Mouse (Mus musculus) cerebellum, postnatal 25 days (tissue): ENCODE measurements around the gene Thra.

ENCODE experiments used
- DNase-seq, 2 experiments: peaks; one replicate each; pipeline ENCODE4 v3.0.0; 2021; ENCODE audit warnings: mixed read lengths in 2 of 2

Thra gene

DNA sequence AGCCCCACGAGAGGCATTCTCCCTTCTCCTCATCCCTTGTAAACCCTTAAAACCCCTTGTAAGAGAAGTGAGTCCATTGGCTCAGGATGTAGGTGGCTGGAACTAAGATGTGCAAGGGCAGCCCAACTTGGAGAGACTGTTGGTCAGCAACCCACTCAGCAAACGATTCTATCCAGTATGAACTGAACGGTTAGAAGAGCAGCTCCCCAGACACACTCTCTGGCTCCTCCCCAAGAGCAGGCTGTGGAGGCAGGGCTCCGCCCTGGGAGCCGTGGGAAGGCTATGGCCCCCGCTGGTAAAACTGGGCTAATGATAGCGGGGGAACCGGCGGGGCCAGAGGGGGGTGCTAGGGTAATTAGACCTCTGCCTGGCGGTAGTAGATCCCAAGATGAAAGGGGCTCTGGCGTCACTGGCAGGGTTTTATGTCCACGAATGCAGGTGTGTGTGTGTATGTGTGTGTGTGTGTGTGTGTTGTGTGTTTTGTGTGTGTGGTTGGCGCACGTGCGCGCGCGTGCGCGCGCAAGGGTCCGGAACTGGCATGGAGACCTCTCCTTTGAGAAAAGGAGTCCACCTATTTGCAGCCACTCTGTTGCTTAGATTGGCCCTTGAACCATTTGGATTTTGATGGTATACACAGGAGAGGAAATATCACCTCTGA is at the start of gene Thra:
TSS of gene Thra (plus strand) at position 246 of the 658 bp plus-strand sequence.
- DNase-seq = peak; percentile 75 to 78

DNA sequence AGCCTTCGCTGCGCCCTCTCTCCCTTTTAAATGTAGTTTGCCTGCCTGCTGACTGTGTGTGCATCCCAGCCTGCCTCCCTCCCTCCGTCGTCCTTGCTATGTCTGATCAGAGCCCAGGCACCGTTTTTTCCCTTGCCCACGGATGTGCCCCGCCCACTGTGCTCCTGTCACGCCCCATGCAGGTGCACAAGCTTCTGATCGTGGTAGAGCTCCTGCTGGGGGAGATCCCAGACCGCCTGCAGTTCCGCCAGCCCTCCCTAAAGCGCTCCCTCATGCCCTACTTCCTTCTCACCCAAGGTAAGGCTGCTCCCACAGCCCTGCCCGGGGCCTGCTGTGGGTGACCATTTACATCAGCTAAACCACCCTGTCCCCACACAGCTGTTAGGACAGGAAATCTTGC is 47.2 kb upstream of the Thra start:
- peak in 1 of 2 experiments; percentile 17 for DNase-seq

DNA sequence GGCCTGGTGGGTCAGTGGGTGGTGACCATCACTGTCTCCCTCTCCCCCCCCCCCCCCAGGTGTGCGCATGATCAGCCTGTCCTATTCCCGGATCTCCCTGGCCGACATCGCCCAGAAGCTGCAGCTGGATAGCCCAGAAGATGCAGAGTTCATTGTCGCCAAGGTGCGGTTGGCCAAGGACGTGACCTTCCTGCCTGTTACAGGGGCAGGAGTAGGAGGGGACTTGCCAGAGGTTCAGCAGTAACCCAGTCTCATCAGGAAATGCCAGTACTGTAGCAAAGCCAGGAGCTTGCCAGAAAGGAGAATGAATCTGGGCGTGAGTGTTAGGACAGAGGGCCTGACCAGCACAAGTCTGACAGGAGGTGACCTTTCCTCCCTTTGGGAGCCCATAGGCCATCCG is 46.7 kb upstream of the Thra start:
- no peak for DNase-seq

DNA sequence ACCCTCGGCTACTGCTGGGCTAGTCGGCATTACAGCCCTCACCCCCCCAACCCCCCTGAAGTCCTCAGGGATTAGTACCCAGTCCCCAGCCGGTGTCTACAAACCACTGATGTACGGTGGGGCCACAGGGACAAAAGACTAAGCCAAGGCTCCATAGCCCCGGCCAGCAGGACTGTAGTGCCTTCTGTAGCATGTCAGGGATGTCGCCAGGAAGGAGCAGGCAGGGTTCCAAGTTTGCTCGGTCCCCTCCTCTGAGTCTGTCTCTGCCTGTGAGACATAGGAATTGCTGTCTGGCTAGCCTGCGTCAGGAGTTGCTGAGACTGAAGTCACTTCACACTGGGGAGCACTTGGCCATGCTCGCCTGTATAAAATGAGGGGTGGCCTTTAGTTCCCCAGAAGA is 46.1 kb upstream of the Thra start:
- DNase-seq = peak in 1 of 2 experiments; percentile 18

DNA sequence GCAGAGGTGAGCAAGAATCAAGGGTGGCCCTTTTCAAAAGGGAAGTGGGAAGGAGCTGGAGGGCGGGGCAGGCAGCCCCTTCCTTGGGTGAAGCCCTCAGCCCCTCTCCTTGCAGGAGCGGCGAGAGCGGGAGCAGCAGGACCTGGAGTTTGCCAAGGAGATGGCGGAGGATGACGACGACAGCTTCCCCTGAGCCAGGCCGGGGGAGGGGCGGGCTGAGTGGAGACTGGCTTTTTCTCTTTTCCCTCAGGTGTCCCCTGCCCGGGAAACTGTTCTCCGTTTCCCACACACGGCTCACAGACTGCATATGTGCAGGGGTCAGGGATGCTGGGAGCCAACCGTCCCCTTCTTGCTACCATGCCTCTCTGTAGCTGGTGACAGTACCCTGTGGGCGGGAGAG is 45.0 kb upstream of the Thra start:
- DNase-seq = peak in 1 of 2 experiments; percentile 40

DNA sequence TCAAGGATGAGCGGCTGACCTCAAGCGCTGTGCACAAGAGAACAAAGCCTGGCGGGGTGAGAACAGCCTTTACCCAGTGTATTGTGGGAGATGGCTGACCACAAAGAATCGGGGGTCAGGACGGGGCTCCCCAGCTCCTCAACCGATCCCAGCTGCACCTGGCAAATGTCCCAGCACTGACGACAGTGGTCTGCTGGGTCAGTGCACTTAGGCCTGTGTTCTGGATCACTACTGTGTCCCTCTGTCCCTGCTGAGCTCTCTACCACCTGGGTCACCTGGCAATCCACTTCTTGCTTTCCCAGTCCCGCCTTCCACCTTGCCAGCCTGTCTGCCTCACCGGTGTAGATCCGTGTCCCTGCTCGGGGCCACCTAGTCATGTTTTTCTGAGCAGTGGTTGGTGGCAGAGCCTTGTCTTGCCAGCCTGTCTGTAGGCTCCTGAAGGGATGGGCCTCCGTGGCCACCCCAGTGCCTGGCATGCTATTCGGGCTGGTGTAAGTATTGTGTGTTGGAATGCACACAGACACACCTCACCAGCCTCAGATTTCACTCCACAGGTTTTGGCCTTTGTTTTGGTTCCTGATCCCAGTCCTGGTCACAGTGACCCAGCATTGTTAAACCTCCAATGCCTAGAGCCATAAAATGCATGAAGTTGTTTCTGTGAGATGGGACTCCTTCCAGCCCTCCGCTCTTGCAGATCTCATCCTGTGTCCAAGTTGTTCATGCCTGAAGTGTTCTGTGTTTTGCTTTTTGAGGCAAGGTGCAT is 43.8 kb upstream of the Thra start:
- peak in 1 of 2 experiments; percentile 42 for DNase-seq

DNA sequence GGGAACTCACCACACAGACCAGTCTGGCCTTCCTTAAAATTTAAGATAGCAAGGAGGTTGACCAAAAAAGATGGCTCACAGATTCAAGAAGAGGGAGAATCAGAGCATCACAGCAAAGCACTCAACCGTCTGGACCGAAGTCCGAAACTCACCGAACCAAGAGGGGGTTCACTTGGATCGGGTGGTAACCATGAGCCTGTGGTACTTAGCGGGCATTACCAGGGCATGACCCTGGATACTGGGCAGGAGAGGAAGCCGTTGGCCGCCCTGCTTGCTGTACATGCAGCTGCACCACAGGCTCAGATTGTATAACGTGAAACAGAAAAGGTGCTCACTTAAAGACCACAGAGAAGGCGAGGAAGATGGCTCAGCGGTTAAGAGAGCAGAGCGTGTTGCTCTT is 43.2 kb upstream of the Thra start:
- DNase-seq = peak in 1 of 2 experiments; percentile 4

DNA sequence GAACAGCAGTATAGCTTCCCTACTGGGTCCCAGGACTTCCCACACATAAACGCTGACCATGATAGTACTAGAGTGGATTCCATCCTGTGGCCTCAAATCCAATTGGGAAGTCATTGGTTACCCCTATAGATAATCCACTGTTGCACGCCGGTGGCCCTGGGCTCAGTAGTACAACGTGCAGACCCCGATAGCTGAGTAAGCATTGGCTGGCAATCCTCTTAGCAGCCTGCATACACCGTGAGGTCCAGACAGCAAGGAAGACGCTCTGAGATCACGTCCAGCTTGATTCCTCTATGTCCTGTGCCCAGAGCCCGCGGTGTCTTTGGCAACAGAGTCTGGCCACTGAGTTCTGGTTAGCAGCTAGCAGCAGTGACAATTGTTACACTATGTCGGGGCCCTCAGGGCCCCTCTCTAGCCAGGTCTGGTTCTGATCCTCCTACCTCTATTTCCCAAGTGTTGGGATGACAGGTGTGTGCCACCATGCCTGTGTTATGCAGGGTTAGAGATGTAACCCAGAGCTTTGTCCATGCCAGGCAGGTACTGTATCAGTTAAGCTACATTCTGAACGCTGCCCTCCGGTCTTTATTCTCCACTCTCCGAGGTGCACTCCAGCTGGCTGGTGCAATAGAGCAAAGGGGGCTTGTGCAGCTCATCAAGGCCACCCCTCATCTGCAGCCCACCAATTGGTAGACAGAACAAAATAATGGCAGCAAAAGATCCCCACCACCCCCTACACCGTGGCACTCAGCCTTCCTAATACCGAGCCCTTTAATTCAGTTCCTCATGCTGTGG is 41.4 kb upstream of the Thra start:
- DNase-seq = peak in 1 of 2 experiments; percentile 16

DNA sequence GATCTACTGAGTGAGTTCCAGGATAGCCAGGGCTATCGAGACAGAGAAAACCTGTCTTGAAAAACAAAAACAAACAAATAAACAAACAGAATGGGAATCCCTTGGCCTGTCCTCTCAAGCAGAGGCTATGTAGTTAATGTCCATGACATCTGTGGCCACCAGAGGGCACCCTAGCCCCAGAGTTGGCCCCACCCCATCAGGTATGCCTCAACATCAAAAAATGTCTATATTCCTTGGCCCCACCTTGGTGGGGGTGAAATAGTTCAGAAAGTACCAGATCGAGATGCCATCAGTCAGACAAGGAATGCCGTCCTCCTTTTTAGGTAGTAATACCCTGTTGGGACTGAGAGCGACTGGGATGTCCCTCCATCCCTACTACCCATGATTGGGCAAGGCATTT is 40.5 kb upstream of the Thra start:
- DNase-seq = peak; percentile 86 to 91

DNA sequence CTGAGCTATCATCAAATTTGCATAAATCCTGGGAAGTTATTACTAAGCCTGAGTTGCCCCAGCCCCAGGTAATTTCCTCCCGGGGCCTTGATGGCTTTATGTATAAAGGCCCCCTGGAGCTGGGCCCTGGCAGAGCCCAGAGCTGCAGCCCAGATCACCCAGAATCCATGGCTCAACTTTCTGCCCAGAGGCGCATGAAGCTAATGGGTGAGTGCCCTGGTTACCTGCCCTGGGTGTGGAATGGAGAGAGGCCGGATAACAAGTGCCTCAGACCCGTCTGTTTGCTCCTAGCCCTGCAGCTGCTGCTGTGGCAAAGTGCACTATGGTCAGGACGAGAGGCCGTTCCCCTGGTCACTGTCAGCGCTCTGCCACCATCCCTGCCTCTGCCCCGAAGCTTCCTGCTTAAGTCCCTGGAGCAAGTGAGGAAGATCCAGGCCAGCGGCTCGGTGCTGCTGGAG is 39.2 kb upstream of the Thra start, which contains the start of gene Csf3:
TSS of gene Csf3 (plus strand) at position 51 of the 458 bp plus-strand sequence.
- DNase-seq = no peak

DNA sequence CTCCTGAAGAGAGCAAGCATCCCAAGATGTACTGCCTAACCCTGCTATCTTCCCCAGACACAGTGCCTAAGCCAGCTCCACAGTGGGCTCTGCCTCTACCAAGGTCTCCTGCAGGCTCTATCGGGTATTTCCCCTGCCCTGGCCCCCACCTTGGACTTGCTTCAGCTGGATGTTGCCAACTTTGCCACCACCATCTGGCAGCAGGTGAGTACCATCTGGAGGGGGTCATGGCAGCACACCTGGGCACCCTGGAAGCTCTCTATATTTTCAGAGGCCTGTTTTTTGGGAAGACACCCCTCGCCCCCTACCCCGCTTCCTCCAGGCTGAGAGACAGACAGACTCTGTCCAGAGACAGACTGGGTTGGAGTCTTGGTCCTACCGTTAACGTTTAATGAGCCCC is 38.1 kb upstream of the Thra start:
- DNase-seq = no peak

DNA sequence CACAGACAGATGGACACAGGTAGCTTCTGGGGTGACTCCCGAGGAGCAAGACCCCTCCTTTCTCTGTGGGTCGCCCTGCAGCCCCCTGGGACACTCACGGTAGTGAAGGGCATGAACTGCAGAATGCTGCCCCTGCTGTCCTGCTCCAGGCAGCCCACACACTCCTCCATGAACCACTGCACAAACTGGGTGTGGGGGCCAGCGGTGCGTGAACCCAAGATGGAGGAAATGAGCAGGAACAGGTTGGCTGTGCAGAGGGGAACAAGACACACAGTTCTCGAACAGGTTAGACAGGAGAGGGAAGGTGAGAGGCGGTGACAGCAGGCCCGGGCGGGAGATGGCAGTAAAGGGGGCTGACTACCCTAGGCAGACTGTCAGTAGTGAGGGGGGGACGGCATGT is 35.4 kb upstream of the Thra start:
- DNase-seq = no peak

DNA sequence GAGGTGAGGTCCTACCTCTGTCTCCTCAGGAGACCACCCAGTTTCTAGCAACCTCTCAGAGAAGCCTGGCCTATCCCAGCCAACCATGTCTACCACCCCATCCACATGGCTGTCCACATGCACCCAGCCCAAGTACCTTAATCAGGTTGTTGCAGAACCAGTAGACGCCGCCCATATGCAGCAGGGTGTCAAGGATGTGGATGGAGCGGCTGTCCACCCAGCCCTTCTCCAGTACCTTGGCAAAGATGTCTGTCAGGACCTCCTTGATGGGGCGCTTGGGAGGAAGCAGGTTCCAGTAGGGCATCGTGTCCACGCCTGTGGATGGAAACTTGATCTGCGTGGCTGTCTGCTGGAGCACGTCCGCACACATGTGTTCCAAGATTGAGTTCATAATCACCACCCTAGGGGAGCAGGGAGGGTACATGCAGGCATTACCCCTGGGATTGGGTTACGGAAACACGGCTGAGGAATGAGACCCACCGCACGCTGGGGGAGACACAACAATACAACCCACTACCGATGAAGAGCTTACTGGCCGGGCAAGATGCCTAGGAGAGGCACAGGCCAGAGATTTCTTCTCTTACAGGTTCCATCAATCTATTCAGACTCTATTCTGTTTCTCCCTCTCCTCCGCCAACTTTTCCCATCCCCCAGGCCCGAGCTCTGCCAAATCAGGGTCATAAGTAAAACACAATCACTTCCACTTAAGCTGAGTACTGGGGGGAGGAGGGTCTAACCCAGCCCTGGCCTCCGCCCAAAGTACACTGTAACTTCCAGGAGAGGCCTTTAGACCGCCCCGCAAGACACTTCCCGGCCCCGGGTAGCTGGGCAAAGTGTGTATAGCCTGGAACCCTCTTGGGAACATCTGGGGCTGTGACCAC is 32.8 kb upstream of the Thra start:
- DNase-seq = no peak

DNA sequence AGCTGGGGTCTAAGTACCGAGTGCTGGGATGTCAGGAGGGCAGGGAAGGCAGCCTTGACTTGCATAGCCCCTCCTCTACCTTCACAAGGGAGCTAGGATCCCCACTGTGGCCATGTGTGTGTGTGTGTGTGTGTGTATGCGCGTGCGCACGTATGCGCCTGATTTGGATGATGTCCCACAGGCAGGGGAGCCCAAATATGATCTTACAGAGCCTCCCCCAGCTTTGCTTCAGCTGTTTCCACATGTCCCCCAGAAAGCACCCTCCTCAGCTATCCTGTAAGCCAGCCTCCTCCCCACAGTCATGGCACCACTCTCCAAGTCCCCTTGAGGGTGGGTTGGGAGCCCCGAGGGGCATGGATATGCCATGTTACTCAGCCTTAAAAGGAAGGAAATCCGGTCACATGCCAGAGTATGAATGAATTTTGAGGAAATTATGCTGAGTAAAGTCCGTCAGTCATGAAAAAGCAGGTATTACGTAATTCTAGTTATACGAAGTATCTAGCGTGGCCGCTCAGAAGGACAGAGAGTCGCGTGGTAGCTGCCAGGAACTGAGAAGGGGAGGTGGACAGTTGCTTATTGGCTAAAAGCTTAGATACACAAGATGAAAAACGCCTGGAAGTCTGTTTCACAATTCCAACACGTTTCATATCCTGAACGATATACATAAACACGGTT is 32.0 kb upstream of the Thra start:
- no peak for DNase-seq

DNA sequence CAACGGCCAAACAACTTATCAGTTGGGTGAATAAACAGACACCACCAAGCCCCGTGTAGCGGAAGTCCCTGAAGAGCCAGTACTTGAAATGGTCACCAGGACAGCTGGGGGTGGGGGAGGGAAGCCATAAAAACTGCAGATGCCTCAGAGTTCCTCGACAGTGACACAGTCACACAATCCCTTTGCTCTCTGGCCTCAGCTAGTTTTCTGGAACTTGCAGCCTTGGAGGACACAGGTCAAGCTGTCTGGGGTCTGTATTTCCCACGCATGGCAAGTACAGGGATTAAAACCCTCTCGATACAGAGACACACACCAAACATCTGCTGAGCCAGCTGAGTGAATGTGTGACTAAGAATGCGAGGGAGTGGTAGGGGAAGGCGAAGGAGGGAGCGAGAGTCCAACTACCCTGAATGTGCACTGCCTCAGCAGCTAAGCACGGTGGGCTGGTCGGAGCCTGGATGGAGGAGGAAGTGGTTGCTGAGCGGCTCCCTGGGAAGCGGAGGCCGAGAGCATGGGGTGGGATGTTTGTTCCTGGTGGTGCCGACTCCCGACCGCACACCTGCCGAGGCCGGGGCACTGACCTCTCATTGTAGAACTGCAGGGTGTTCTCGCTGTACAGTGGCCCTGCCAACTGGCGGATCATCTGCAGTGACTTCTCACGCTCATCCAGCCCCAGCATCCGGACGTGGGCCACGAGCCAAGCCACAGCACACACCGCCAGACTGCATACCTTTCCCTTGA is 31.3 kb upstream of the Thra start:
- DNase-seq = peak in 1 of 2 experiments; percentile 52

DNA sequence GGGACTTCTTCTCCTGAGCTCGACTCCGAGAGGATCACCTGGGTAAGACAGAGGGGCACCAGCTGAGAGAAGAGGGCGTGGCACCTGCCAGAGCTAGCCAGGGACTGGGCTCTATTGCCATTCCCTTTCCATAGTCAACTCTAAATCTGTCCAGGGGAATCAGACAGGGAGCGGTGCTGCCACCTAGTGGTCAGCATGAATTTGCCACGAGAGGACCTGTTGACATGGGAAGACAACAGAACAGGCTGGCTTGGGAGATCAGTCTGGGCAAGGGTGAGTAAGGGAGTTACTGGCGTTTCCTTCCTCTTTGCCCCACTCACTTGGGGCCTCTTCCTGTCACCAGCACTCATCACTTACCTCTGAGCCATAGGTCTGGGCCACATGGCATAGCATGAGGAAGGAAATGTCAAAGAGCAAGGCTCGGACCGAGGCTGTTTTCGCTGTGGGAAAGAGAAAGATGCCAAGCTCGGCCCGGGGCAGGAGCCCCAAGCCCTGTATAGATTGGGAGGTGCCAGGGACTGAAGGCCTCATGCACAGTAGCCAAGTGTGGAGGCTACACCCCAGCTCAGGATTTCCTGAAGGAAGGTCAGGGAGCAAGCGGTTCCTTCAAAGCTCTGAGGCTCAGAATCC is 29.9 kb upstream of the Thra start:
- DNase-seq = peak; percentile 86 to 90

DNA sequence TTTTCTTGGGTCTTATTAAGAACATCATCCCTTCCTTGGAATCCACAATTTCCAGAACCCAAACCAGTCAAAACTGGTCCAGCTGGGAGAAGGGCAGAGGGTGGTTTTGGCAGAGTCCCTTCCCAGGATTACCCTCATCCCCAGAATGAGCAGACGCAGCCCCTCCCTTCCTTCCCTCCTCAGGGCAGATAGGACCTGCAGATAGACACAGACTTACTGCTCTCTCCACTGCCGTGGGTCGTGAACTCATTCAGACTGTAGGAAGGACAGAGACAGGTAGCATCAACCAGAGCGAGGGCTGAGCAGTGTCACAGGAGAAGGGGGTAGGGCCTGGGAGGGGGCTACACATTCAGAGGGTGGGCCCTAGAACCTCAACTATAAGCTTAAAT is 29.4 kb upstream of the Thra start:
- no peak for DNase-seq

DNA sequence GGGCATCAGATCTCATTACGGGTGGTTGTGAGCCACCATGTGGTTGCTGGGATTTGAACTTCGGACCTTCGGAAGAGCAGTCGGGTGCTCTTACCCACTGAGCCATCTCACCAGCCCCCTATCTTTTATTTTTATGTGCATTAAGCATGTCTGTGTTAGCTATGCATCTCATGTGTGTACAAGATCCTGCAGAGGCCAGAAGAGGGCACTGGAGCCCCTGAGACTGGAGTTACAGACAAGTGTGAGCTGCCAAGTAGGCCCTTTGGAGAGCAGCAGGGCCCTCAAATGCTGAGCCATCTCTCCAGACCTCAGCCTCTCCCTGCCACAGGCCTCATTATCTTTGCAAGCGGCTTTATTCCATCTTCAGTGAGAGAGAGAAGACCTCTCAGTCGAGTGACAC is 28.4 kb upstream of the Thra start:
- peak in 1 of 2 experiments; percentile 65 for DNase-seq

DNA sequence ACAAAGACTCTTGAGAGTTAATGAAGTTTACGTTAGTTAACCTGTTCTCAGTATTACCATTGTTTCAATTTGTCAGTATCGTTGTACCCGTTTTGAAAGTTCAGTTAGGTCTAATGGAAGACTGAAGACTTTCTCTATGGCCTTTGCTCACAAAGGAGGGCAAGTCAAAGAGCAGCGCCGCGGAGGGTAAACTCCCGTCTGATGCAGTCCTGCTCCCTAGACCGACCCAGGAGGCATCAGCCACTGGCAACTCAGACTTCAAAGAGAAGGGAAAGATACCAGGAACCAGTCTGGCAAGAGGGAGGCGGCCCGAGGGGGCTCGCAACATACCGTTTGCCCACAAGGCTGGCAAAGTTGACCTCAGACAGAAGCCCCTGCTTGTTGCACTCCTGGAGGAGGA is 26.7 kb upstream of the Thra start:
- no peak for DNase-seq

DNA sequence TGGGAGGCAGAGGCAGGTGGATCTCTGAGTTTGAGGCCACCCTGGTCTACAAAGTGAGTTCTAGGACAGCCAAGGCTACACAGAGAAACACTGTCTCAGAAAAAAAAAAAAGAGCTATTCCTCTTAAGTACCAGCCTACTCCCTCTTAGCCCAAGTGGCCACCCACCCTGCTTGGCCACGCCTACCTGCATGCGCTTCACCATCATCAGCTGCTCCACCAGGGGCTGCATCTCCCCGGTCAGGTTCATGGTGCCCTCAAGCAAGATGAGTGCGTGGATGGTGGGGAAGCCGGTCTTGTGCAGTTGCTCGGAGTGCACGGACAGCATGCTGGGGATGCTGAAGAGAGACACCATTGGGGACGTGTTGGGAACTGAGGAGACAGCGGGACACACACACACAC is 24.5 kb upstream of the Thra start:
- no peak for DNase-seq

DNA sequence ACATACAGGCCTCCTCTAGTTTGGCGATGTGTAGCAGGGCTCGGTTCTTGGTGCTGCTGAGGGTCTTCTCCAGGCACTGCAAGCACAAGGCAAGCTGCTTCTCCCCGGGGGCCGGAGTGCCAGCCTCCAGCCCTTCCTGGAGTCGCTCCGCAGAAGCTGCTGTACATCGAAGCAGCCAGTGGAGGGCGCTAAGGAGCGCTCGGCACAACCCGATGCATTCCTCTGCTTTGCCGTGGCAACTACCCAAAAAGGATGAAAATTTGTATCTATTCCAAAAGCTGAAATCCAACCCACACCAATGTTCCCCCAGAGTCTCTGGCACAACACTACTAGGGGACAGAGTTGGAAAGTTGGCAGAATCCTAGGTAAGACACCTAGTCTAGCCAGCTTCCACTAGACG is 22.5 kb upstream of the Thra start:
- DNase-seq = peak; percentile 89 to 92
